Mouse (Mus musculus): ENCODE results near the gene Gm3532. TPM values are rescaled to one million over a fixed set of nuclear protein-coding genes. Genes with fewer than 3 reads are reported as not detected.
"Not testable (repeated sequence)": the region's sequence is repeated elsewhere in the genome, so short reads cannot be mapped to it uniquely, and the experiment has no call there.

Gene Gm3532
- not detected in 2 replicates for polyA plus RNA-seq (2016; fragmentation: Nextera tagmentation; extraction: Ambion mirVana)

GRCm38 (mm10) chr14:5538196-5538595, at the start of gene Gm3532:
Gene Gm3532 (plus strand): TSS chr14:5538496.
- no CpG with 5 or more reads among the region's 2 CpGs for WGBS

GRCm38 (mm10) chr14:5501374-5501773, 36.9 kb upstream of the Gm3532 start, which contains the start of gene Gm3488:
Gene Gm3488 (plus strand): TSS chr14:5501674.
- not testable (repeated sequence) for H3K4me3 ChIP-seq (replicated peaks); H3K4me2 ChIP-seq; H3K4me1 ChIP-seq (replicated peaks); ATAC-seq (ENCODE audit: insufficient number of reproducible peaks, insufficient read depth, low FRiP score, low TSS enrichment, low read depth); H3K27me3 ChIP-seq; H3K36me3 ChIP-seq; H3K27ac ChIP-seq; H3K9ac ChIP-seq (replicated peaks); H3K9me3 ChIP-seq
- no CpG with 5 or more reads among the region's 35 CpGs for WGBS

More at GRCm38 (mm10) chr14:5538196-5538595, at the start of gene Gm3532:
- not testable (repeated sequence) for H3K4me2 ChIP-seq; H3K27me3 ChIP-seq; H3K9me3 ChIP-seq; H3K4me3 ChIP-seq (replicated peaks); H3K27ac ChIP-seq; H3K36me3 ChIP-seq; H3K4me1 ChIP-seq (replicated peaks); H3K9ac ChIP-seq (replicated peaks); ATAC-seq (ENCODE audit: insufficient number of reproducible peaks, insufficient read depth, low FRiP score, low TSS enrichment, low read depth)

Other genes starting within 250 kb of the Gm3532 start
- gene Gm3542, start 203.6 kb upstream of the Gm3532 start, polyA plus RNA-seq (2016; fragmentation: Nextera tagmentation; extraction: Ambion mirVana): not detected in 2 replicates
- 0.40 TPM in 1 of 2 replicates, not detected in the other for gene Gm3500, start 149.4 kb upstream of the Gm3532 start, polyA plus RNA-seq (2016; fragmentation: Nextera tagmentation; extraction: Ambion mirVana)
- 0.61 and 0.76 TPM in 2 replicates for gene Gm3194, start 83.0 kb upstream of the Gm3532 start, polyA plus RNA-seq (2016; fragmentation: Nextera tagmentation; extraction: Ambion mirVana)
- not detected in 2 replicates for gene Gm8246, start 60.7 kb upstream of the Gm3532 start, polyA plus RNA-seq (2016; fragmentation: Nextera tagmentation; extraction: Ambion mirVana)
- gene Gm3187, start 54.3 kb upstream of the Gm3532 start, polyA plus RNA-seq (2016; fragmentation: Nextera tagmentation; extraction: Ambion mirVana): not detected in 2 replicates
- gene Gm3488, start 36.8 kb upstream of the Gm3532 start, polyA plus RNA-seq (2016; fragmentation: Nextera tagmentation; extraction: Ambion mirVana): 1.00 and 1.0 TPM in 2 replicates
- not detected in 2 replicates for gene Gm8265, start 94.5 kb downstream of the Gm3532 start, polyA plus RNA-seq (2016; fragmentation: Nextera tagmentation; extraction: Ambion mirVana)
- gene Gm9603, start 149.0 kb downstream of the Gm3532 start, polyA plus RNA-seq (2016; fragmentation: Nextera tagmentation; extraction: Ambion mirVana): not detected in 2 replicates
- gene Gm3373, start 203.1 kb downstream of the Gm3532 start, polyA plus RNA-seq (2016; fragmentation: Nextera tagmentation; extraction: Ambion mirVana): not detected in 2 replicates

All from limb, embryonic 12.5 days (tissue).